Mouse (Mus musculus) E14TG2a.4 (cell line): ENCODE results near the gene Tysnd1.

ENCODE experiments used
- CTCF ChIP-seq: conservative IDR thresholded peaks from 2 replicates; pipeline ENCODE4 v1.5.1; 2014; ENCODE audit warnings: low read length
- POU5F1 ChIP-seq: IDR thresholded peaks from 2 replicates; pipeline ENCODE4 v1.6.1; 2014; ENCODE audit warnings: low read length, borderline replicate concordance

DNA sequence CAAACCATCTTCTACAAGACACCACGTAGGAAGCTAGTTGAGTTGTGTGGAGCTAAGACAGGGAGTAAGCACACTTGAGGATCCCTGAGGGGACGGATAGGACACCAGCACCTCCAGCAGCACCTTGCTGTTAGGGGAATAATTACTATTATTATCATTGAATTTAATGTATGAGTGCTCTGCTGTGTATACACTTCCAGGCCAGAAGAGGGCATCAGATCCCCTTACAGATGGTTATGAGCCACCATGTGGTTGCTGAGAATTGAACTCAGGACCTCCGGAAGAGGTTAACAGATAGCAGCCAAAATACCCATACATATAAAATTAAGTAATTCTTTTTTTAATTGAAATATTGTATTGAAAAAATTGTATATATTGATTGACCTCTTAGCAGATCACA is 24.6 kb upstream of the Tysnd1 start:
- TF ChIP-seq CTCF (peak; percentile 39), POU5F1 (no peak)
